Mouse (Mus musculus) spleen, adult 2 months (tissue): ENCODE results near the gene Slc35e3.

ENCODE experiments used
- CTCF ChIP-seq: fragments of 200-500 bp; IDR thresholded peaks from 2 replicates; pipeline ENCODE4 v1.5.1; 2011; ENCODE audit warnings: mild to moderate bottlenecking, inconsistent platforms; ENCODE audit not compliant: insufficient read depth, insufficient read length, insufficient replicate concordance; ENCODE audit errors: extremely low read depth
- POLR2A ChIP-seq: fragments of 200-500 bp; IDR thresholded peaks from 2 replicates; pipeline ENCODE4 v1.6.1; 2011; ENCODE audit warnings: low read depth, low read length, inconsistent platforms

DNA sequence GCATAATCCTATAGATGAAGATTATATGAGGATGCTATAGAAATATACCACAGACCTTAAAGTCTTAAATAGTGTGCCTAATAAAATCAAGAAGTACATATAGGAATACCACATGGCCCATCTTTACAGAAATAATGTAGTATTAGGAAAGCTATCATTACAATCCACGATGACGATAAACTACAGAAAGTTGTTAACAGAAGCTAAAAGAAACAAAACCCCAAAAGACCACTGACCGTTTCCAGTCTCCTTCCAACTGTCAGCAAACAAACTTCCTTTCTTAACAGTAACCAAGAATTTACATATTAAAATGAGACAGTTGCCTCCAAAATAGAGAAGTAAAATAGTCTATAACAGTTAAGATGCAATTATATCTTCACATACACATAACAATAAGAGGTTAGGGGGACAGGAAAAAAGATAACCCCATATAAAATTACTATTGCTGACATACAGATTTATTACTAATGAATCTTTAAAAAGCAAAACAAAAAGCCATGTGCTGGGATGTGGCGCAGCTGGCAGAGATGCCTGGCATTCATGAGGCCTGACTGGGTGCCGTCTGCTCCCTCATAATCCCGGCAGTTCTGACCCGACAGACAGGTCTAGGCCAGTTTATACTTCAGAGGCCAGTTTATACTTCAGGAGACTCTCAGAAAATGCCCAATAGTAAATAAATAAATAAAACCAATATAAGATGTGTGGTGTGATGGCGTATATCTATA, 33.6 kb upstream of the Slc35e3 start:
- TF ChIP-seq CTCF (no peak), POLR2A (no peak)
